Mouse (Mus musculus) neutrophil, adult 65 days (primary cell): Measurements from ENCODE around the gene Fam53b. TPM values are rescaled to one million over a fixed set of nuclear protein-coding genes. Genes with fewer than 3 reads are reported as not detected.

Experiments used
- total RNA-seq: library from RNA; stranded (reverse); gene quantifications from 2 replicates; pipeline ENCODE4 v1.2.4, GENCODE M21; 2023

Fam53b gene
- total RNA-seq: 45.7 and 63.4 TPM in 2 replicates

GRCm38 (mm10) chr7:132813416-132814088 lies at the start of gene Fam53b:
TSS of gene Fam53b (minus strand) at chr7:132813886.

GRCm38 (mm10) chr7:132859042-132859958 lies 45.6 kb upstream of the Fam53b start, which contains the start of gene Abraxas2:
TSS of gene Abraxas2 (plus strand) at chr7:132859225.

DNA sequence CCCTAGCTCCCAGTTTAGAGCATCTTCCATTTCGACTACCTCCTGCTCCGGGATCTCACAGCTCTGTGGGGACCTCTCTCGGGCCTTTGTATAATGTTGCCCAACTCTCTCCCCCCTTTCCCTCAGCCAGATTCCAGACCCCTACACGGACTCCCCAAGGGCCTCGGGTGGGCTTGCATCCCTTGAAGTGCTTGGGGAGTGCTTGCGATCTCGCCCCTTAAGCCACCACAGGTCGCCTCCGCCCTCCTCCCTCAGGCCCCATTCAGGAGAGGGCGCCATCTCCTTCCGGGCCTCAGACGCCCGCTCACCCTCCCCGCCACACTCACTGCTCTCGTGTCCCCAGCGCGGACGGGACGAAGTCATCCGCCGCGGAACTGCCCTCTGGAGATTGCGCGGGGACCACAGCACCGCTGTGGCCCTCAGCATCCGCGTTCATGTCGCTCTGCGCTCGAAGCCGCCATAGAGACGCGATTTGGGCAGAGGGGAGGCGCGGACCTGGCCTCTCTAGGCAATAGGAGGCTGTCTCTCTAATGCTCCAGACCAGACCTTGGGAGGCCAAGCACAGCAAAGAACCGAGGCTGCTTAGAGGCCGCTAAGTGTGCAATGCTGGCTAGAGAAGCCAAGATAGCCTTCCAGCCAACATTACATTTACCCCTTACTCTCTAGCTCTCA lies 38.6 kb upstream of the Fam53b start, which contains the start of gene Eef1akmt2:
Gene Eef1akmt2, minus strand, starts transcription at position 501 of the 672 bp plus-strand sequence.

Other genes with a start within 250 kb of the Fam53b start
- 49.4 and 55.1 TPM in 2 replicates for gene Oat, start 237.5 kb downstream of the Fam53b start, total RNA-seq
- gene Nkx1-2, start 214.2 kb downstream of the Fam53b start, total RNA-seq: not detected in 2 replicates
- 1.9 and 3.1 TPM in 2 replicates for gene Lhpp, start 203.2 kb downstream of the Fam53b start, total RNA-seq
- gene Eef1akmt2, start 38.8 kb upstream of the Fam53b start, total RNA-seq: 14.1 and 20.7 TPM in 2 replicates
- 44.2 and 50.0 TPM in 2 replicates for gene Abraxas2, start 45.3 kb upstream of the Fam53b start, total RNA-seq
- 31.3 and 48.2 TPM in 2 replicates for gene Zranb1, start 117.3 kb upstream of the Fam53b start, total RNA-seq